Mouse (Mus musculus): ENCODE results near the gene Pygm. TPM values are rescaled to one million over a fixed set of nuclear protein-coding genes. Genes with fewer than 3 reads are reported as not detected.

The Pygm gene
- polyA plus RNA-seq, 1 experiment from 2014 or later = 14.4 TPM

DNA sequence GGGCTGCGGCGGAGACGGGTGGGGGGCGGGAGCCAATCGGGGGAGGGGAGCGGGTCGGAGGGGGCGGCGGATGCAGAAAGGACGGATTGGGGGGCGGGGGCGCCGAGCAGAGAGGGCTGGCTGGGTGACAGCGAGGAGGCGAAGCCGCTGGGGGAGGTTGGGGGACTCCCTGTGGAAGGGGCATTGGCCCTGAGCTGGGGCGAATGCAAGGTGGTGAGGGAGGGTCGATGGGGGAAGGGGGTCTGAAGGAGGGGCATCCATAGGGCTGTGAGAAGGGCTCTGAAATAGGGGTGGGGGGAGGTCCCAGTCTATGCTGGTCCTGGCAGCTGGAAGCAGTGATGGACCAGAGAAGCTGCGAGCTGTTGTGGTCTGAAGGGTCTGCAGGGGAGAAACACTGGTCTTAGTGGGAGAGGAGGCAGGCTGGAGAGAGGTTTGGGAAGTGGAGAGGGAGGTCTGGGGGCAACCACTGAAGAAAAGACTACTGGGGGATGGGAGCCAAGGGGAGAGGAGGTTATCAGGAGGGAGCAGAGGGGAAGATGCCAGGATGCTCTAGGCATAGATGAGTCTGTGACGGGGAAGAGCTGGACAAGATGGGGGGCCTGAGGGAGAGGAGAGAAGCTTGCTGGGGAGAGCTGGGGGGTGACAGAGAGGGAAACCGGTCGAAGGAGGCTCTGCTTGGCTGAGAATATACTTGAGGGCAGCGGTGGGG is 34.9 kb downstream of the Pygm start:
- WGBS = 15% methylated on average over 15 of the region's 23 CpGs
- Histone ChIP-seq H3K9ac (no peak overlapping the region), H3K4me2 (replicated peaks) (peak overlapping the region; percentile 88), H3K4me1 (peaks cover 21% of the 10 kb centered on the region), H3K9me3 (no peaks in the 10 kb centered on the region), H3K36me3 (no peaks in the 10 kb centered on the region), H3K4me3 (peak overlapping the region; percentile 57), H3K27me3 (peaks cover 94% of the 10 kb centered on the region), H3K27ac (no peak overlapping the region)
- ATAC-seq (ENCODE audit: low FRiP score, low read depth) = no peak

DNA sequence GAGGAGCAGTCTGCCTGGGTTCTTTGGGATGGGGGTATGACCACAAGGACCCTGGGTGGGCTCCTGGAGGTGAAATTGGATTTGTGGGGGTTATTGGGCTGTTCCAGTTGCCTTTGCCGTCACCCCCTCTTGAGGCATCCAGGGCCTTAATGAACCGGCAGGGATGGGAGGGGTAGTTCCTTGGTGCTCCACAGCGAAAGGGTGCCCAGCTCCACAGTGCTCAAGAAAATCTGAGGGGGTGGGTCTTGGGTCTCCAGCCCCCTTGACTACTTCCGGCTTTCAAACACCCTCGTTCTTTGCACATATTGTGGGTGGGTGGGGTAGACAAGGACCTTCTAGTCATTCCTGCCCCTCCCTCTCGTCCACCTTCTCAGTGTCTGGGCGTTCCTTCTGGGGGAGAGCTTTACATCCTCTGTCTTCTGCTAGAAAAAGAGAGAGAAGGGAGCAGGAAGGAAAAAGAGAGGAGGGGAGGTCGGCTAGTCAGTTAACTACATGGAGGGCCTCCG is 35.7 kb downstream of the Pygm start:
- Histone ChIP-seq H3K27me3 (peaks cover 96% of the 10 kb centered on the region), H3K4me3 (no peak overlapping the region), H3K27ac (no peak overlapping the region), H3K4me2 (replicated peaks) (no peak overlapping the region), H3K9ac (no peak overlapping the region), H3K4me1 (peaks cover 21% of the 10 kb centered on the region), H3K9me3 (no peaks in the 10 kb centered on the region), H3K36me3 (no peaks in the 10 kb centered on the region)
- WGBS = 51% methylated on average over 9 of the region's 9 CpGs
- ATAC-seq (ENCODE audit: low FRiP score, low read depth) = no peak

DNA sequence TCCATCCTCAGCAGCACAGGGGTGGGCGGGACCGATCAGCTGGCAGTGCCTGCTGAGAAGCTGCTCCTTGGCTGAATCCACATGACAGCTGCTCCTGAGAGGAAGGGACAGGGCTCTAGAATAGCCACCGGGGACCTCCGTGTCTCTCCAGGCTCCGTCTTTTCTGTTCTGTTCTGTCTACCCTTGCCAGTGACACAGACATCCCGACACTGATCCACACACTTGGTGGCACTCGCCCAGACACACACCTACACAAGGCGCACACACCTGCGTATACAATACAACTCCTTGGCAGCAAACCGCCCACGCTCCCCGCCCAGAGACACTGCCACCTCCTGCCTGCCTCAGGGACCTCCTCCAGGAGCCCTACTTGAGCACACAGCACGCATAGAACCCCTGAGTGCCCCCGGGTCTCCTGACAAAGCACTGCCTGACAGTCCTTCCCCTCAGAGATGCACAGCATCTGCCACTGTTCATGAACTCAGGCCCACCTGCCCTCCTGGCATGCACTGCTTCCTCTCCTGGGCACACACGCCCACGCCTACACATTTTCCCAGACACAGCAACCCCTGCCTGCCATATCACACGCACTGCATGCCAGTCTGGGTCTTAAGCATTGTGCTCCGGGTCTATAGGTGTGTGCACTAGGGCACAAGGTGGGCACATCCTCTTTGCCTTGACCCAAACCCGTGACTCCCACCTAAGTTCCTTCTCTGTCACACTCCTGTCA is 36.4 kb downstream of the Pygm start:
- ATAC-seq (ENCODE audit: low FRiP score, low read depth) = no peak
- 59% methylated on average over 19 of the region's 19 CpGs for WGBS
- Histone ChIP-seq H3K4me3 (no peak overlapping the region), H3K9me3 (no peaks in the 10 kb centered on the region), H3K36me3 (no peaks in the 10 kb centered on the region), H3K9ac (no peak overlapping the region), H3K4me1 (peaks cover 21% of the 10 kb centered on the region), H3K4me2 (replicated peaks) (no peak overlapping the region), H3K27me3 (peaks cover 98% of the 10 kb centered on the region), H3K27ac (no peak overlapping the region)

DNA sequence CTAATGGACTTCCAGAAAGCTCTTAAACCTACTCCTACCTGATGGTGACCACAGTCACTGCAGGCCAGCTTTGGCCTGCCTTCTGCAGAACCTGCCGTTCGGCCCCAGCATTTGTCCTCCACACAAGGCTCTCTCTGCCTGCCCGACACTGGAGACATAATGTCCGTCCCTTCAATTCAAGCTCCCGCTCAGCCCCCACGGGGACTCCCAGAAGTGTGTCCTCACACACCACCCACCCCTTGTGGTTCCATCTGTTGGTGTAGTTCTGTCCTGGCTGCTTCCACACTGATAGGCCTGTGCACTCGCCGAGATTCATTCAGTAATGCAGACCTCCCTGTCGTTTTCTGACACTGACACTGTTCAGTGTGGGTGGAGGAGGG is 37.0 kb downstream of the Pygm start:
- peaks cover 100% of the 10 kb centered on the region for H3K27me3 ChIP-seq

DNA sequence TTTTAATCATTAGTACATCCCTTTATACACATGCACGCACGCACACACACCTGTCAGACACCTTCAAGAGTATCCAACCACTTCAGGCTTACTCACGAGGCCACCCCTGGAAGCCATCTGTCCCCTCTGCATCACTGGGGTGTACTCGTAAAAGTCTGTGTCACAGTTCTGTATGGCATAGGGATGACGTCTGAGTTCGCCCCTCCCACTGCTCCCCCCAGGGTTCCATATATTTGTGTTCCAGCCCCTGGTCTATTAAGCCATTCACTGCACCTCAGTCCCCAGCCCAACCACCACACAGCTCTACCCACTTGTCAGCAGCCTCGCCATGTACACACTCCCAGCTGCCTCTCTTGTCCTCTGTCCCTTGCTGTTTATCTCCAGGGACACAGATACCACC is 37.8 kb downstream of the Pygm start:
- no peak for ATAC-seq (ENCODE audit: low FRiP score, low read depth)
- Histone ChIP-seq H3K9me3 (no peaks in the 10 kb centered on the region), H3K27me3 (peaks cover 100% of the 10 kb centered on the region), H3K36me3 (no peaks in the 10 kb centered on the region), H3K4me2 (replicated peaks) (no peak overlapping the region), H3K9ac (no peak overlapping the region), H3K27ac (no peak overlapping the region), H3K4me3 (no peak overlapping the region), H3K4me1 (0 out of 2 replicates have a peak, but pooled peaks cover 12% of the 10 kb centered on the region)
- WGBS = 59% methylated on average over 7 of the region's 7 CpGs

More for the DNA sequence above, 37.0 kb downstream of the Pygm start:
- Histone ChIP-seq H3K27ac (no peak overlapping the region), H3K36me3 (no peaks in the 10 kb centered on the region), H3K4me3 (no peak overlapping the region), H3K9ac (no peak overlapping the region), H3K4me1 (peaks cover 16% of the 10 kb centered on the region), H3K9me3 (no peaks in the 10 kb centered on the region), H3K4me2 (replicated peaks) (no peak overlapping the region)
- ATAC-seq (ENCODE audit: low FRiP score, low read depth) = no peak
- WGBS = 74% methylated on average over 9 of the region's 9 CpGs

DNA sequence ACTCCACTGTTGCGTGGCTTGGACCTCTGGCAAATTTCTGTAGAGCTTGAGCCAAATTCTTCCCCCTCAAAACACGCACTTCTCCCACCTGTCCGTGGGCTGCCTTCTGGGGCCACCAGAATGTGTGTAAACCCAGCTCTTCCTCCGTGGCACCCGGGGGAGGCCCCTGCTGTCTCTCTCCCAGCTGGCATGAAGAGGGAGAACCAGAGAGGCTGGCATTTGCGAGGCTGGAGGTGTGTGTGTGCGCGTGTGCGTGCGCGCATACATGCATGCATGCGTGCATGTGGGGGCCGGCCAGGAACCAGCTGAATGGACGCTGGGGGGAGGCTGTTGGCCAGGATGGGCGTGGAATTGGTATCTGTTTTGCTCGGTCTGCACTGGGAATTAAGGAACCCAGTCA is 39.0 kb downstream of the Pygm start:
- ATAC-seq (ENCODE audit: low FRiP score, low read depth) = no peak
- Histone ChIP-seq H3K27ac (no peak overlapping the region), H3K9me3 (no peaks in the 10 kb centered on the region), H3K4me3 (no peak overlapping the region), H3K36me3 (no peaks in the 10 kb centered on the region), H3K27me3 (peaks cover 100% of the 10 kb centered on the region), H3K4me1 (peaks cover 16% of the 10 kb centered on the region), H3K4me2 (replicated peaks) (no peak overlapping the region), H3K9ac (no peak overlapping the region)
- 79% methylated on average over 16 of the region's 16 CpGs for WGBS

DNA sequence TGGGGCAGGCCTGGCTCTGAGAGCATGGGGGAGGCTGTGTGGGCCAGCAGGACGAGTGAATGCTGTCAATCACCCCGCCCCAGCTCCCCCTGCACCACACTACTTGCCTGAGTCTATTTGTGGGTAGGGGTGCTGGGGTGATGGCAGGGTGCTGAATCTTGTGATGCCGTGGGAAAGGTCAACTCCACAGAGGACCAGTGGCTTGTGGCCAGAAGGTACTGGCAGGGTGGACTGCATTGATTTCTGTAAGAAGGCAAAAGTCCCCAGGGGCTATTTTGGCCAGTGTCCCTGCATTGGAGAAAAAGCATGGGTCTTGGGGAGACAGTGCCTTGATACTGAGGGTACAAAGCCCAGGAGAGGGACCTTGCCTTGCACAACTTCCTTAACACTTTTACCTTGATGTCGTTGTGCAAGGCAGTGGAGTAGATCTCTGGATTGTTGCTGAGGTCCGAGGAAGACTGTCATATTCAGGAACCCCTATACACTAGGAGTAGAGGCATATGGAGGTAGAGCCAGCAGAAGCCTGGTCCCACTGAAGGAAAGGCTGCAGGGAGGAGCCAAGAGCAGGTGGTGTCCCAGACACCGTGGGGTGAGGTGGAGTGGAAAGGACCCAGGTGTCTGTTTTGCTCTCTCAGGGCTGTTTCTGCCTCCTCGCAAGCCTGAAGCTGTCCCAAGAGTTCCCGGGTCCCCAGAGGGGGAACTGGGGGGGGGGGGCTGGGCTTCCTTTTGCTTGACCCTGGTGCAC is 40.1 kb downstream of the Pygm start:
- no peaks in the 10 kb centered on the region for H3K9me3 ChIP-seq
- H3K4me2 ChIP-seq (replicated peaks) = no peak overlapping the region
- ATAC-seq (ENCODE audit: low FRiP score, low read depth) = no peak
- 57% methylated on average over 8 of the region's 8 CpGs for WGBS
- no peak overlapping the region for H3K9ac ChIP-seq
- peaks cover 100% of the 10 kb centered on the region for H3K27me3 ChIP-seq
- H3K4me1 ChIP-seq = peaks cover 17% of the 10 kb centered on the region
- no peak overlapping the region for H3K27ac ChIP-seq
- no peaks in the 10 kb centered on the region for H3K36me3 ChIP-seq
- no peak overlapping the region for H3K4me3 ChIP-seq

DNA sequence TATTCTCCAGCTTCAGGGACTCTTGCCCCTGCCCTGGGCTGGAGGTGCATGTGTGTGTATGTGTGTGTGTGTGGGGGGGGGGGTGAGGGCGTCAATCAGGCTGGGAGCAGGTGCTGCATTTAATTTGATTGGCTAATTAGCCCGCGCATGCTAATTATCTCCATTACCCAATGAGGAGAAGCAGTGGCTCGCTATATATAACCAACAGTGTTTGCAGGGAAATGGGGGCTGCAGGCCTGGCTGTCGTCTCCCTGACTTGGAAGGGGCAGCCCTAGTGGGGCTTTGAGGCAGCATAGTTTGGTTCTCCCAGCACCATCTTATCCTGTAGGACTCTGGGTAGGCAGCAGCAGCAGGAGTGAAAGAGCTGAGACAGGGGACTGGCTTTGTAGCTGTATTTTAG is 41.4 kb downstream of the Pygm start:
- no peak for ATAC-seq (ENCODE audit: low FRiP score, low read depth)
- Histone ChIP-seq H3K4me2 (replicated peaks) (no peak overlapping the region), H3K36me3 (no peaks in the 10 kb centered on the region), H3K4me3 (no peak overlapping the region), H3K27me3 (peaks cover 100% of the 10 kb centered on the region), H3K9me3 (no peaks in the 10 kb centered on the region), H3K27ac (no peak overlapping the region), H3K4me1 (peaks cover 17% of the 10 kb centered on the region), H3K9ac (no peak overlapping the region)
- 44% methylated on average over 4 of the region's 5 CpGs for WGBS

DNA sequence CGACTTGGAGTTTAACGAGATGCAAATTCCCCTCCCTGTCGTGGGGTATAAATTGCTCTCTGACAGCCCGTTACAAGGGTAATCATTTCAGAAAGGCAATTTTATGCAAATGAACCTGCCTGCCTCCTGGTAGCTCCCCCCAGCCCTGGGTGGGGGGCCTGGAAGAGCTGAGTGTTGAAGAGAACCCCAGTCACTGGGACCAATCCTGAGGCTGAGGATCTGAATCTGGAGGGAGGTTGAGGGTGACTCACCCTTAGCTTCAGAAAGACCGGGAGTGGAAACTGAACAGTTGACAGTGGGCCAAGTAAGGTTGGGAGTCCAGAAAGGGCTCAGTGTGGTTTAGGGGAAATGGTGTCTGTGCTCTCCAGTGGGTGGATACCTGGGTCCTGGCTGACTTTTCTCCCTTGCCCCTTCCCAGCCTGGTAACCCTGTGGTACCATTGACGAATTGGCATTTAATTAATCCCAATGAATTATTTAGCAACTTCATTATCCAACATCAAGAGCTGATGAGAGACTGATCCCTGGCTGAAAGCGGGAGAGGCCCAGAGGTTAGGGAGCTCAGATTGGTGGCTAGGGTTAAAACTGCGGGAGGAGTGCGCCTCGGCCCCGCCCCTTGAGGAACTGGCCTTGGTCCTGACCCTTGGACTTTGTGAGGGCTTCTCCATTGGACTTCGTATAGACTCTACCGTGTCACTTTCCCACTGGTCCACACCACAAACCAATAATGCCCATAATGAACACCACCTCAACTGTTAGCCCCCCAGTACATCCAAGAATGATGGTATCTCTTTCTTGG is 42.7 kb downstream of the Pygm start:
- Histone ChIP-seq H3K4me3 (0 out of 2 replicates have a peak overlapping the region, but pooled peaks have one; percentile 41), H3K27ac (no peak overlapping the region), H3K9me3 (no peaks in the 10 kb centered on the region), H3K4me2 (replicated peaks) (no peak overlapping the region), H3K4me1 (peaks cover 17% of the 10 kb centered on the region), H3K9ac (no peak overlapping the region), H3K36me3 (no peaks in the 10 kb centered on the region), H3K27me3 (peaks cover 98% of the 10 kb centered on the region)
- 17% methylated on average over 13 of the region's 13 CpGs for WGBS
- no peak for ATAC-seq (ENCODE audit: low FRiP score, low read depth)

DNA sequence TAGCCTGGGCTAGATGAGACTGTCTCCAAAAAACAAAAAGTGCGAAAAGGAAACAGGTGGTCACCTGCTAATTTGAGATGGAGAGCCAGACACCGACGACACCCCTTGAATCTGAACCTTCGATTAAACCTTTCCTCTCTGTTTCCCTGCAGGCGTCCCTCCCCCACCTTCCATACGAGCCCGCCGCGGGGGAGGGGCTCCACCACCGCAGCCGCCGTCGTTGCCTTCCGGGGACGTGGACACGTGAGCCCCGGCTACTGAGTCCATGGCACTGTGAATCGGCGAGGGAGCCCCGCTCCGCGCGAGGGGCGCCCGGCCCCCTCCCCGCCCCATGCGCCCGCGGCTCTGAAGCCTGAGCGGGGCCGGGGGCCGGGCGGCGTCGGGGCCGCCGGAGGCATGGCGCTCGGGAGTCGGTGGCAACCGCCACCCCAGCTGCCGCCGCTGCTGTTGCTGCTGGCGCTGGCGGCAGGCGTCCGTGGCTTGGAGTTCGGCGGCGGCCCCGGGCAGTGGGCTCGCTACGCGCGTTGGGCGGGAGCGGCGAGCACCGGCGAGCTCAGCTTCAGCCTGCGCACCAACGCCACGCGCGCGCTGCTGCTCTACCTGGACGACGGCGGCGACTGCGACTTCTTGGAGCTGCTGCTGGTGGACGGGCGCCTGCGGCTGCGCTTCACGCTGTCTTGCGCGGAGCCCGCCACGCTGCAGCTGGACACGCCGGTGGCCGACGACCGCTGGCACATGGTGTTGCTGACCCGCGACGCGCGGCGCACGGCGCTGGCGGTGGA is 43.6 kb downstream of the Pygm start:
- 2% methylated on average over 79 of the region's 94 CpGs for WGBS
- H3K4me3 ChIP-seq = peak overlapping the region; percentile 41
- no peak overlapping the region for H3K27ac ChIP-seq
- no peaks in the 10 kb centered on the region for H3K36me3 ChIP-seq
- peaks cover 17% of the 10 kb centered on the region for H3K4me1 ChIP-seq
- no peak overlapping the region for H3K9ac ChIP-seq
- H3K4me2 ChIP-seq (replicated peaks) = peak overlapping the region; percentile 67
- ATAC-seq (ENCODE audit: low FRiP score, low read depth) = peak; percentile 62; the same call in 1 of the 2 replicates
- H3K27me3 ChIP-seq = peaks cover 97% of the 10 kb centered on the region
- no peaks in the 10 kb centered on the region for H3K9me3 ChIP-seq
